Mouse (Mus musculus) ES-CJ7 (cell line): ENCODE measurements at regions not wholly inside any gene's neighbourhood (a gene's known extent, or its start where the extent isn't known, plus 50 kb on each side); places are given as distances from the start of the nearest gene placed in this dataset.

Source experiments
- DNase-seq: peaks from one replicate; pipeline ENCODE4 v3.0.0; 2011; ENCODE audit warnings: low read depth, low spot score

DNA sequence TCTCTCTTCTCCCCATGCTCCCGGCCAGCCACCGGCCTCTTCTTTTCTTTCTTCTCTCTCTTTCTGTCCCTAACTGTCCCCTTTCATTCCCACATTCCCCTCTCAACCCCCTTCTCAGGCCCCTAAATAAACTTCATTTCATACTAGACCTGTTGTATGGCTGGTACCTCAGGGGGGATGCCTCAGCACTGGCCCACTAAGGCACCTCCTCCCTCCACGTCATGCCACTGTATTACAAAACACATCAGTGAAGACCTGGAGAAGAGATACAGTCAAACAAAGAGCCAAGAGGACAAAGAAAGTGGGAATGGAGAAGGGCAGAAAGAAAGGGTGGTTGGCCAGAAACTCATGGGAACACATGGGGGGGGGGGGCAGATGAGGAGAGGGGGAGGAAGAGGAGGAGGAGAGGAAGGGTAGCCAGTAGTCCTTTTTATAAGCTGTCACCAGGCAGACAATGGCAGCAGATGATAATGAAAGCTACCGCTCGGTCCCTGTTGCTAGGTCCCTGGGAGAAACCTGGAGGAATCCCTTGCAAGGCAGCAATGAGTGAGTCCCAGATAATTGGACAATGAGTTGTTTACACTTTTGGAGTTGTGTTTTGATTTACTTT is 224.5 kb upstream of the Pfn2 start:
- no peak for DNase-seq

DNA sequence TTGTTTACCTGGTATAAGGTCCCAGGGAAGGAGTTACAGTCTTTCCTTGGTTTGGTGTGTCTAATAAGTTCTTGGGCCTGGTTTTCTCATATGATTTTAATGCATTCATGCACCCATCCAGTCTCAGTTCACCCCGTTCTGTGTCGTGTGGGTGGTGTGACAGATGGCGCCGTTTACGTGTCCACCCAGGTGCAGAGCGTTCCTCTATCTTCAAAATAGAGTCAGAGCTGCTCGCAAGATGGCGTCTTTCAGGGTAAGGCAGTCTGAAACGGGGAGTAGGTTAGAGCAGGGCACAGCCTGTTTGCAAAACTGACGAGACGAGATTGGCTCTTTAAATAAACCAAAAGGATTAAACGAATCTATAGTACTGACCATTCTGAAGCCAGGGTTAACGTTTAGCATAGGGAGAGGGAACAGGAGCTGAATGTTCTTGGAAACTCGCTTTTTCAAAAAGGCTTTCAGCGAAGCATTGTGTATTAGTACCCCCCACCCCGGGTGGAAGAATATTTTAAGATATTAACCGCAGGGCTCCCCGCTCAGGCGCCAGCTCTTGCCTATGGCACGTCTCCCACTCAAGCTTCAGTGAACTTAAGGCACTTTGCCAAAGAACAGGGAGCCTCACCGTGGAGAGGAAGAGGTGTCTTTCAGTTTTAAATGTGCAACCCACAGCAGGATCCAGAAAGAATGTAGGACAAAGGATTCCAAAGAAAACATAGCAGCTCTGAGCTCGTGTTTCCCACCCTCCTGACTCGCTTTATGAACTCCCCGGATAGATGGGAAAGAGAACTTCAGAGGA is 241.7 kb upstream of the Pfn2 start:
- DNase-seq: no peak

DNA sequence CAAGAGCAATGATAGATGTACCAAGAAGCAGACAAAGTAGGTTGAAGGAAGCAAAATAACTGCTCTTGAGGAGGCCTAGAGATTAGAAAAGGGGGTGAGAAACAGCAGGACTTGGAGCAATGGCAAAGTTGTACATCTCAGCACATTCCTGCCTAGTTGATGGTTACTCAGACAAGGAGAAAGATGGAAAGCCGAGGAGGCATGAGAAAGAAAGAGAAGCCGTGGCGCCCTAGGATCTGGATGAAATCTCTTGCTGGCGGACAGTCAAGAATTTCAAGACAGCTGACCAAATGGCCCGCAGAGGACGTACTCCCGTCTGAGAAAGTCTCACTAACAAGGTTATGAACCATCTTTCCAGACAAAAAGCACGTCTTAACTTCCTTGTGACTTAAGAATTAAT is 242.5 kb upstream of the Pfn2 start:
- DNase-seq: no peak

DNA sequence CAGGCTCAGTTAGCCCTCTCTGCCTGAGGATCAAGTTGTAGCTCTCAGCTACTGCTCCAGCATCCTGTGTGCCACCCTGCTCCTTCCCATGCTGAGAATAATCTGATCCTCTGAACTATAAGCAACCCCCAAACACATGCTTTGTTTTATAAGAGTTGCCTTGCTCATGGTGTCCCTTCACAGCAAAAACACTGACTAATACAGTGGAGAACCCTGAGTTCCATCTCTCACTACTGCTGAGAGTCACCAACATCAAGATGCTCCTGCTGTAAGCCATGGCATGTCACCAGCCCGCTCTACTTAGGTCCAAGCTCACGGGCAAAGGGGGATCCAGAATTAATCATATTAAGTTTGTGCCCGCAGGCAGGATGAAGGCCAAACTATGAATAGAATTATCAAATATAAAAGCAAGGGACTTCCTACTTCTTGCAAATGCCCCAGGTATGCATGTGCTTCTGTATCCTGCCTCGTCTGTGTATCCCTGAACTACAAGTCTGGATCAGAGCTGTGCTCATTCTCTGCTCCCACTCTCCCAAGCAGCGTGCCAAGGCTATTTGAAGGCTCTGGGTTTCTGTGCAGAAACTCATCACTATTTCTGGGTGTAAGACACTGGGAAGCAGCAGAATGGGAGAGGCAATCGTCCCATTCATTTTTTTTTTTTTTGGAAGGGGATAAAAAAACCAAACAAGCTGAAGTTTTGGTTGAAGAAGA is 243.7 kb upstream of the Pfn2 start:
- DNase-seq: no peak

DNA sequence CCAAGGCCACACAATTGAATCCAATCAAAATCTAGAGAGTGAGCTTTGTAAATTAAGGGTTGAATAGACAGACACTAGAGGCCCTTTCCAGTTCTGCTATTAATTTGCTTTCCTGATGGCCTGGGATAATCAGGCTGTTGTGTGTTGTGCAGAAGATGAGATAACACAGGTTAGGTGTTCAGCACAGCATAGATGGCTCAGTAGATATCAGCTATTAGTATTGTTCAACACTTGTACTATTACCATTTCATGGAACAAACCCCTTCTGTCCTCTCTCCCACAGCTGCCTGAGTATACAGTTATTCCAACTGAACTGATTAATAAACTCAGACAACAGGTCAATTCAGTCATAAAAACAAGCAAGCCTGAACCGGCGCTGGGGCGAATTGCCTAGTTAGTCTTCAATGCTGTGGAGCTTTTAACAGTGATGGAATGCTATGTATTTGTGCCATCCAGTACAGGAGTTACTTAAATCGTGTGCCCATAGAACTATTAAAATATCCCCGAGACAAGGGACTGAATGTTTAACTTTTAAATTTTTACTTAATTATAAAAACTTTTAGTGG is 263.1 kb upstream of the Pfn2 start:
- no peak for DNase-seq

DNA sequence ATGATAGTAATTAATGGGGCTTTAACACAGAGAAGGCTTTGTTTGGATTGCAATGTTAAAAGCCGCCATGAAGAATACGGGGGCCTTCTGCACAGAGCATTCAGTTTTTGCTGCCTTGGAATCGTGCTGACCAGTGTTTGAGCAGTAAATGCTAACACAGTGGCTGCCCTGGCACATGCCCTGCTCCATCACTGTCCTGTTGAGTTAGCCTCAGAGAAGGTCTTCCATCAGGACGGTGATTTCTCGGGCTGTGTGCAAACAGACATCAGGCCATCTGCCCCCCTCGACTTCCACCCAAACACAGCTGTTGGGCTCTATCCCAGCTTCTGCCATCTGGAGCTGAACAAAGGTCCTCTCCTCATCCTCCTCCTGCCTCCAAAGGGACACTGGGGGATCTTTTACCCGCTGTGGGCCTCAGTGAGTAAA is 264.6 kb upstream of the Pfn2 start:
- DNase-seq: no peak

DNA sequence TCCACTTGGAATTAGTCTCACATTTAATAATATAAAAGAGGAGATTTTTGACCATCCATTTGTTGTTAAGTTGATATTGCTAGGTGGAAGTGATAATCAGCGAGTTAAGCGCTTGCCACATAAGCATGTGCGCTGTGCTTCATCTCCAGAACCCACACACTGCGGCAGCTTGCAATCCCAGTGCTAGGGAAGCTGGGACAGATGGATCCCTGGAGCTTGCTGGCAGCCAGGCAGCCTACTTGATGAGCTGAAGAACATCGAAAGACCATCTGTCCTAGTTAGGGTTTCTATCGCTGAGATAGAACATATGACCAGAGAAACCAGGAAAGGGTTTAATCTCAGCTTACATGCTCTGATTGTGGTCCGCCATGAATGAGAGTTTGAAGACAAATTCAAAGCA is 266.1 kb upstream of the Pfn2 start:
- DNase-seq: no peak

DNA sequence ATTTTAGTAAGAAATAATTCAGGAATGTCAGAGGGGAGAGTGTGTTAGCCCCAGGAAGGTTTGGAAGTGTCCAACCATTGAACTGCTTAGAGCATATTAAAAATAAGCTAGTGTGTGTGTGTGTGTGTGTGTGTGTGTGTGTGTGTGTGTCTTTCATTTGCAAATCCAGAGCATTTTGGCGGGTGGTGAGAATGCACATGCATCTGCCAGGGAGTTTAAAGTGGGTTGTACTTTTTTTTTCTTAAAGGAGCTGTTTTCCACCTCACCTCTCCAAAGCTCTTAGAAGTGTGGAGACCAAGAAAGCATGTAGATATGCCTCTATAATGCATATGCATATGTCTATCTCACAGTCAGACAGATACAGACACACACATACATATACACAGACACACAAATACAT is 267.6 kb upstream of the Pfn2 start:
- DNase-seq: no peak

DNA sequence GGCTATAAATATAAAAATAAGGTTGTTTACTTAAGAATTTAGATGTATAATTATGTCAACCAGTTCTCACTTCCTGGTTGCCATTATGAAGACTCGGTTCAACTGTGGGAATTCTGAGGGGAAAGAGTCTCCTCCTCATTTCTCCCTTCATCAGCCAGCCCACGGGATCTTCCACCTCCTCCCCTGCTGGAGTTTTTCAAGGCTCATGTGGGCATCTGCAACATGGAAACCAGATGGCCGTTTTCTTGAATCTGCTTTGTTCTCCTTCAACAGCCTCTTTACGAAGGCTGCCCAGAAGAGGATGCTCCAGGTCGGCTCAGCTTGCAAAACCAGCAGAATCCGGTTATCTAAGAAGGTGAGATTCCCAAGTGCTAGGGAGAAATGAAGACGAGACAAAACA is 269.0 kb upstream of the Pfn2 start:
- no peak for DNase-seq

DNA sequence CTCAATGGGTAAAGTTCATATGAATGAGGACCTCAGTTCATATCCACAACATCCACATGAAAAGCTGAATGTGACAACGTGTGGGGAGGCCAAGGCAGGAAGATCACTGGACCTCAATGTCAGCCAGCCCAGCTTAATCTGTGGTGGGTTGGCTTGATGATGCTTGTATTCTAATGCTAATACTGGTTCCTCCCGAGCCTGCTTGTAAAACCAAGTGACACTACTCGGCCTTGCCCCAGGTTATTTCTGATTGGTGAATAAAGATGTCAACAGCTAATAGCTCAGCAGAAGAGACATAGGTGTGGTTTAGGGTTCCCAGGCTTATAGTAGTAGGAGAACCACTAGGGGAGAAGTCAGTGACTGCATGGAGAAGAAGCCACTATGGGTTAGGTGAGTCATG is 272.2 kb upstream of the Pfn2 start:
- DNase-seq: peak; percentile 59

DNA sequence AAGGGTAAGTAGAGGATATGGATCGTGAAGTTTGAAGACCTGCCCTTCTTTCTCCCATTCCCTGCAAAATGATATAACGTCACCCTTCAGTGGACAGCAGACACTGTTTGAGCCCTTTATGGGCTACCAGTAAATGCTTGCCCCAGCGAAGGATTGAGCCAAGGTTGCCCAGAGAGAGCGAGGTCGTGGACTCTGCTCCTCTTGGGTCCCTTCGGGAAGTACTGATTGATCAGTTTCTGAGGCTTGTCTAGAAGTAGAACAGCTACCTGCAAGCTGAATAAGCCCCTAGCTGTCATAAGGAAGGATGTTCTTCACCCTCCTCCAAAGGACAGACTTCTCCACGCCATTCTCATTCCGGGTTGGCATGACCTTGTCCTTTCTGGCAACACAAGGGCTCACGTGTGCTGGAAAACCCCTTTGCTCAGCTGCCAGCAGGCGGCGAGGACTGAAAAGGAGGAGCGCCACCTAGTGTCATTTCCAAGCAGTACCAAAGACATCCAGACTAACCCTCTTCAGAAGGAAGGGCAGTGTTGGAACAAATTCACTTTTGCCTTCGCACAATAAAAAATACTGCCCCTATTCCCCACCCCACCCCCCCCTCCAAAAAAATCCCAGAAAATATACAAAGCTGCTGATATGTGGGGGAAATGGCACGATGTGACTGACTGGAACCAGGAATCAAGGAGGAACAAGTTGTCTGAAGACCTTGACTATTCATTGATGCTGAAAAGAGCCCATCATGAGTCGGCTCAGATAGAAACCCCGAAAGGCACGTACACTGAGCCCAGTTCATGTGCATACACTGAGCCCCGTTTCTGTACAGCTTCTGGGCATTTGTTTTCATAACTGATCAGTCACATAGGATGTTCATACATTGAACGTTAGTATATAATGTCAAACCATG is 274.8 kb upstream of the Pfn2 start:
- peak; percentile 84 for DNase-seq

DNA sequence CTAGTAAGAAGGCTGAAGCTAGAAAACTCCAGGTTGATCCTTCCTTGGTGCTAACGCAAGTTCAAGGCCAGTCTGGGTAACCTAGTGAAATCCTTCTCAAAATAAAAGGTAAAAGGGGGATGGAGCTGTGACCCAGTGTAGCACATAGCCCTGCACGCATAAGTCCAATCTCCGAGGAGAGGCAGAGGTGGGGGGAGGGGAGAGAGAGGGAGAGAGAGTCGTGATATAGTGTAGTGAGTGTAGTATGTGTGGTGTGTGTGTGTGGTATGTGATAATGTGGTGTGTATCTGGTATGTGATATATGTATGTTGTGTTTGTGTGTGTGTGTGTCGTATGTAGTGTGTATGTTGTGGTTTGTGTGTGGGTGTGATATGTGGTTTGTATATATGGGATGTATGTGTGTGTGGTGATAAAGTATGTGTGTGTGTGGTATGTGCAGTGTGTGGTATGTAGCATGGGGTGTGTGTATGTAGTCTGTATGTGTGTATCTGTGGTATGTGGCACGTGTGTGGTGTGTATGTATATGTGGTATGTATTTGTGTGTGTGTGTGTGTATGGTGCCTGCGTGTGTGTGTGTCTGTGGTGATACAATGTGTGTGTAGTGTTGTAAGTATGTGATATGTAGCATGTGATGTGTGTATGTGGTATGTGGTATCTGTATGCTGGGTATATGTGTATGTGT is 275.7 kb upstream of the Pfn2 start:
- DNase-seq: no peak

DNA sequence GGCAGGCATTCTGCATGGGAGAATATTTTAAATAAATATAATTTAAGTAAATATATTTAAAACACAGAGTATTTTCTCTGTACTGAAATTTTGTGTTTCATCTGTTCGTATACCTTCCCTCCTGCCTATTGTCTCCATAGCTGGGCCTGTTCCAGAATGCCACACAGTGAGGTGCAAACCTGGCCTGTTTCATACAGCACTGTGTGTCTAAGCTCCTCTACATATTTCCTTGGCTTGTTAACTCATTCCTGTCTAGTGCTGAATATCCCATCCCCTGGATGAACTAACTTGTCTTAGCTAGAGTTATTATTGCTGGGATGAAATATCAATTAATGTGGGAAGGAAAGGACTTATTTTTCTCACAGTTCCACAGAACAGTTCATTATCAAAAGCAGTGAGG is 277.0 kb upstream of the Pfn2 start:
- no peak for DNase-seq

DNA sequence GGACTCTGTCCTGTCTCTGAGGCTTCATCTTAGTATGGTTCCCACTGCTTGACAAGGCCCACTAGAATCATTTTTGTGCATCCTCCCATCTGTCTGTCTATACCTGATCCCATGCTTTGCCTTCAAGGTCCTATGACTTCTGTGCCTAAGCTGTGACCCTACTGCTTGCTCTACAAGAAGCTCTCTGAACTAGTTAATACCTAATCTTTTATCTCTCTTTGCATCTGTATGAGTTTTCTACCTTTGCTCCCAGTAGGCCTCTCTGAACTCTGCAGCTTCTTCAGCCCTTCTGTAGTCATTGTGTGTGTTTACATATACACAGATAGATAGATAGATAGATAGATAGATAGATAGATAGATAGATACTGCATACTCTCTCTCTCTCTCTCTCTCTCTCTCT is 279.1 kb upstream of the Pfn2 start:
- no peak for DNase-seq

DNA sequence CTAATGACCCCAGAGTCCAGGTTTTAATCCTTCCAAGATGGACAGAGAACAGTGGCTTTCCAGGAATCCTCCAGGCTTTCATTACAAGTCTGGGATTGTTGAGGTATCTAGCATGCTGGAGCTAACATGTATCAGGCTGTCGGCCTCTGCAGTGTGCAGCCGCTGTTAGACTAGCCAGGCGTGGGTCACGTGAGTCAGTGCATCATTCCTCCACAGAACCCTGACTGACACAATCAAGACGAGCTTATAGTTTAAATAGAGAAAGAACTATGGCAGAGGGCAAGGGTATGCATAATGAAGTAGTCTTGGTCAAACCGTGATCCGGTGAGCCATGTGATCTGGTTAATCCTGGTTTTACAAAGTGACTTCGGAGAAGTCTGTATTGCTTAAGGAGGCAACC is 280.2 kb upstream of the Pfn2 start:
- no peak for DNase-seq

DNA sequence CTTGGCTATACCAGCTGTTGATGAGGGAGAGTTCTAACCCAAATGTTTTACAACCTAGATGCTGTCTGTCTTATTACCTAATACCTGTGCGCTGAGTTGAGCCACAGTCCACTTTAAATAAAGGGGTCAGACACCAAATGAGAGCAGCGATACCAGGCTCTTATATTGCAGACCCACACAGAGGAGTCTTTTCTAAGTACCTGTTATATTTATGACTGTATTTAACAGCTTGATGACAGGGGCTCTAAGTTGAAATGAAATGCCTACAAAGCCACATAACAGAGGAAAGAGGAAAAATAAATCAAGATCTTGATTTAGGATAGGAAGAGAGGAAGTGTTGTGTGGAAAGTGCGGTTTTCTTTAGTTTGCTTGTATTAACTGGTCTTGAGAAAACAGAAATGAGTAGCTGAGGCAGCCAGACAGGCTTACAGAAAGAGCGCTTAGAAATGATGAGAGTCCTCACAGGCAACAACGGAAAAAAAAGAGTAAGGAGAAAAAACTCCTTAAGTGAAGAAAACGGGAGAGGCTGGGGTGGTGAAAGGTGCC is 281.6 kb upstream of the Pfn2 start:
- no peak for DNase-seq

DNA sequence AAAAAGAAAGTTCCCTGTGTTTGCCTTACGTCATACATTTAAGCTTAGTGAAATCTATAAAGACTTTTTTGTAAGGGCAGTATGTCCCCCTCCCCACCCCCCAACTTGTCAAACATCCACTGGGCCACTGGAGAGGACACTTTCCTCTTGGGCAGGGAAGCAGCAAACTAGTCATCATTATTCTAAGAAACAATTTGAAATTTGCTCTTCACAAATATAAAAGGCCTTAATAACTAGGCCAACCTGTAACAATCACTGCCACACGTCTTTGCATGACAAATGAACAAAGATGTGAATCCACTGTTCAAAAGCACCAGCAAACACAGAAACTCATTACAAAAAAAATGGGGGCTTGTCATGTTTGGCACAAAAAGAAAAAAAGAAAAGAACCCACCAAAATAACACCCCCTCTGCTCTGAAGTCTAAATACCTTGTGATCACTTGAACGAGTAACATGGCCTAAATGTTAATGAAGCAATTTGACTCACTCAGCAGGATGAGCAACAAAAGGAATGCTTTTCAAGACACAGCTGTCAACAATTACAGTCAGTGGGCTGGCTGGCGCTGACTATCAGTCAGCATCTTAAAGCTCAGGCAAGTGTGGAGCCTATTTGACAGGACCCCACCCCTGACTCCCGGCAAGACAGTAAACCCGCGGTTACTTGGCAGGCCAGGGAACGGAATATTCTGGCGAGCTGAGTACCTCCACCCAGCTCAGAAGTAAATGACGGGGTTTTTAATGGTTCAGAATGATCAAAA is 278.7 kb upstream of the Tsc22d2 start:
- DNase-seq: peak; percentile 30

DNA sequence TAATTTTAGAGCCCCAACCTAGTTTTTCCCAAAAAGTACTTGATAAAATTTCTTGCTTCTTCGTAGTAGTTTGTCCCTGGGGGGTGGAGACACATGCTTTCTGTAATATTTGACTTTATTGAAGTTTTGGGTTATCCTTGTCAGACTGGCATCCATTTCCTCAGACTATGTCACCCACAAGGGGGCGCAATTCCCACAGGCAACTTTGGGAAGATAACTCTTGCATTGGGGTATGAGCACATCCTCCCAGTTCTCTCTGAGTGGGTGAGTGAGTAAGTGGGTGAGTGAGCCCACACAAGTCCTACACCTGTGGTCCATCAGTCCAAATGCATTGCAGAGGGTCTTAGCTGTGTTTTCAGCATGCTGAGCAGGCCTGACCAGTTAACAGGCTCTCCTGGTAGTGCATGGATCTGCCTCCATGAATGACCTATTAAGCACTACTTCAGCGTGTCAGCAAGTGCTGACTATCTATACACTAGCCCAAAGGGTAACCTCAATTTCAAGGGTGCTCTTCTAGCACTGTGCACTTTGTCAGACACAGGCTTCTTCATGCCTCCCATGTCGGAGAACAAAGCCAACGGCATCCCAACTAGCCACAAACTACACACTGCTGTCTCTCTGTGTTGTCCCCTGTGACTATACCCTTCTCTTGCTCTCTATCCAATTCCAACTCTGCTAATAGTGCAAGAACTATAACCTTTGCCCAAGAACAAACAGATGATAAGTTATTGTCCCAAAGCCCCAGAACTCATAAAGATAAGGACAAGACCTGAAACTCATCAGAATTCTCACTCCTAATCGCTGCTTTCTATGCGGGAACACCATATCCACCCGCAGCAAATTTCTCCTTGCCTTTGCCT is 275.6 kb upstream of the Tsc22d2 start:
- DNase-seq: peak; percentile 32

DNA sequence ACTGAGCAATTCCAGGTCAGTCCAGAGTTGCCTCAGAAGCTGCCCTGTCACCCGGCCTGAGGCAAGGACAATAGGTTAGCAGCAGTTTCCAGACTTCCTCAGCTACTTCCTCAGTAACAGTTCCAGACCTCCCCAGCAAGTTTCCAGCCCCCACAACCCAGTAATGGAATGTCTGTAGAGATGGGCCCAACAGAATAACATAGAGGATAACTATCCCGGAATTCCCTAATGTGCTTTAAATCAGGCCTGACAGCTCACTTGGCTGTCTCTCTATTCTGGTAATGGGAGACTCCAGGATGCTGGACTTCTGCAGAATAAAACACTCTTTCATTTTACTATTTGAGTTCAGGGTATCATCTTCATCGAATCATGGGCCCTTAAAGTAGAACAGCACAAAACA is 268.4 kb upstream of the Tsc22d2 start:
- DNase-seq: no peak
